Mouse (Mus musculus): ENCODE results near the gene BC048562. TPM values are rescaled to one million over a fixed set of nuclear protein-coding genes. Genes with fewer than 3 reads are reported as not detected.
A peak's percentile ranks its signal among the peaks of the same experiment; 100 is the strongest.

BC048562 gene
- total and polyA plus RNA-seq, 2 experiments from 2014 or later: not detected

DNA sequence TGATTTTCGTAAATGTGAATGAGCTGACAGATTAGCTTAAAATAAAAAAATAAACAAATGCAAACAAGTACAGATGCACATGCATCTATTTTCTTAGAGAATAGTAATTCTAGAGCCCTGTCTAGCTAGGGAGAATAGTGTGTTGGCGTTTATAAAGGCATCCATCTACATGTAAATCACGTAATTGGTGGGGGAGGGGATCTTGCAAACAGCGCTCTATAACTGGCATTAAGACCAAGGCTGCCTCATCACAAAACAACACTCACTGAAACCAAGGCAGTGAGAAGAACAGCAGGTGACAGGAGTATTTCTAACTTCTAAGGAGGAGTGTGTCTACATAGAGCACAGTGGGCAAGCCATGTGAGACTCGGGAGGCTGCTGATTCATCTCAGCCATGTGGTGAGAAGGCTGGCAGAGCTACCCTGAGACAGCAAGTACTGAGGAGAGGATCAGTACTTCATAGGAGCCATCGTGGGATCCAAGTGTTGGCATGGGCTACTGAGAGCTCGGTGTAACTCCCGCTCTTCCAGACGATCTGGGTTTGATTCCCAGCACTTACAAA is 24.8 kb upstream of the BC048562 start:
- H3K27me3 ChIP-seq (ENCODE audit: insufficient read depth, low read length): no peaks in the 10 kb centered on the region
- no peak for ATAC-seq (ENCODE audit: low FRiP score)
- TF ChIP-seq CTCF (IDR thresholded peaks at IDR 0.05): no peak
- no peak overlapping the region for H3K27ac ChIP-seq (ENCODE audit: low read depth, low read length)
- no peak overlapping the region for H3K4me3 ChIP-seq (ENCODE audit: low read depth, low read length)
- H3K36me3 ChIP-seq (ENCODE audit: insufficient read depth, low read length): no peaks in the 10 kb centered on the region
- WGBS: 70% methylated on average over 9 of the region's 9 CpGs
- DNase-seq (ENCODE audit: low spot score): no peak
- H3K9ac ChIP-seq (replicated peaks; ENCODE audit: low read length, poor library complexity, severe bottlenecking): no peak overlapping the region
- H3K4me2 ChIP-seq (ENCODE audit: low read depth, low read length, poor library complexity, severe bottlenecking): no peak overlapping the region
- H3K9me3 ChIP-seq (ENCODE audit: low read length): no peaks in the 10 kb centered on the region
- no peaks in the 10 kb centered on the region for H3K4me1 ChIP-seq (ENCODE audit: insufficient read depth, low read length)

DNA sequence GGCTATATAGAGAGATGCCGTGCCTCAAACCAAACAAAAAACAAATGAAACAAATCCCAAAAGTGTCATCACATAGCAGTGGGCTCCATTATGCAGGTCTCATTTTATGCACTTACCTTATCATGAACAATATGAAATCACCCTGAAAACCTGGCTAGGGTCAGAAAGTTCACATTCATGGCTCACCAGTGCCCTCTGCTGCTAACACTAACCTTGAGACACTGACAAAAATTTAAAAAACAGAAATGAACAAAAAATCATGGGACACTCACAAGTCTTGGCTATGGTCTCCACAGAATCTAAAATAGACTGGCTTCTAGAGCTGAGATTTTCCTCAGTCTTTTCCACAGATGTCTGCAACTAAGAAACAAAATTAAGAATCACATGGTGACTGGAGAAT is 24.1 kb upstream of the BC048562 start:
- TF ChIP-seq CTCF (IDR thresholded peaks at IDR 0.05): peak; percentile 57
- H3K4me3 ChIP-seq (ENCODE audit: low read depth, low read length): no peak overlapping the region

DNA sequence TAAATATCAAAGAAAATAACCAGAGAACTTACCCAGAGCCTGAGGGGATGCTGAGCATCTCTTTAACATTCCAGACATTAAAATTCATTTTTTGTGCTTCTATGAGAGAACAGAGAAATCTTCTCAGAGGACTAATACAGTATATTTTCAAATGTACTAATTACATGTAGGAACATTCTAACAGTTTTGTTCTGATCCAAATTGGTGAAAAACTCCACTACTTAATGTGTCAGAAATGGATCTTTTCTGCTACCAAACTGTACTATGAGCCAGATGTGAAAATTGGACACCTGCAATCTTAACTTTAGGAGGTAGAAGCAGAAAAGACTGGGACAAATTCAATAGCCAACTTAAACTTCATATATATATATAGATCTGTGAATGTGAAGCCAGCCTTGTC is 7.9 kb upstream of the BC048562 start, which contains the start of gene Ccdc36:
Gene Ccdc36 (minus strand): TSS at position 101 of the 400 bp plus-strand sequence.
- no peak for TF ChIP-seq CTCF (IDR thresholded peaks at IDR 0.05)
- ATAC-seq (ENCODE audit: low FRiP score) (no peak), DNase-seq (ENCODE audit: low spot score) (no peak)
- no peaks in the 10 kb centered on the region for H3K27me3 ChIP-seq (ENCODE audit: insufficient read depth, low read length)
- H3K4me2 ChIP-seq (ENCODE audit: low read depth, low read length, poor library complexity, severe bottlenecking): no peak within 1 kb of the TSS
- no peak within 1 kb of the TSS for H3K4me3 ChIP-seq (ENCODE audit: low read depth, low read length)
- H3K9ac ChIP-seq (replicated peaks; ENCODE audit: low read length, poor library complexity, severe bottlenecking): no peak within 1 kb of the TSS
- no peak within 1 kb of the TSS for H3K27ac ChIP-seq (ENCODE audit: low read depth, low read length)
- no peaks in the 10 kb centered on the region for H3K9me3 ChIP-seq (ENCODE audit: low read length)
- no peaks in the 10 kb centered on the region for H3K4me1 ChIP-seq (ENCODE audit: insufficient read depth, low read length)
- no peaks in the 10 kb centered on the region for H3K36me3 ChIP-seq (ENCODE audit: insufficient read depth, low read length)

More for the DNA sequence above, 24.1 kb upstream of the BC048562 start:
- Histone ChIP-seq H3K36me3 (ENCODE audit: insufficient read depth, low read length) (no peaks in the 10 kb centered on the region), H3K9ac (replicated peaks; ENCODE audit: low read length, poor library complexity, severe bottlenecking) (no peak overlapping the region), H3K27ac (ENCODE audit: low read depth, low read length) (no peak overlapping the region), H3K4me2 (ENCODE audit: low read depth, low read length, poor library complexity, severe bottlenecking) (no peak overlapping the region), H3K27me3 (ENCODE audit: insufficient read depth, low read length) (no peaks in the 10 kb centered on the region), H3K9me3 (ENCODE audit: low read length) (no peaks in the 10 kb centered on the region), H3K4me1 (ENCODE audit: insufficient read depth, low read length) (no peaks in the 10 kb centered on the region)
- 90% methylated on average over 1 of the region's 1 CpGs for WGBS
- no peak for DNase-seq (ENCODE audit: low spot score)
- ATAC-seq (ENCODE audit: low FRiP score): no peak

DNA sequence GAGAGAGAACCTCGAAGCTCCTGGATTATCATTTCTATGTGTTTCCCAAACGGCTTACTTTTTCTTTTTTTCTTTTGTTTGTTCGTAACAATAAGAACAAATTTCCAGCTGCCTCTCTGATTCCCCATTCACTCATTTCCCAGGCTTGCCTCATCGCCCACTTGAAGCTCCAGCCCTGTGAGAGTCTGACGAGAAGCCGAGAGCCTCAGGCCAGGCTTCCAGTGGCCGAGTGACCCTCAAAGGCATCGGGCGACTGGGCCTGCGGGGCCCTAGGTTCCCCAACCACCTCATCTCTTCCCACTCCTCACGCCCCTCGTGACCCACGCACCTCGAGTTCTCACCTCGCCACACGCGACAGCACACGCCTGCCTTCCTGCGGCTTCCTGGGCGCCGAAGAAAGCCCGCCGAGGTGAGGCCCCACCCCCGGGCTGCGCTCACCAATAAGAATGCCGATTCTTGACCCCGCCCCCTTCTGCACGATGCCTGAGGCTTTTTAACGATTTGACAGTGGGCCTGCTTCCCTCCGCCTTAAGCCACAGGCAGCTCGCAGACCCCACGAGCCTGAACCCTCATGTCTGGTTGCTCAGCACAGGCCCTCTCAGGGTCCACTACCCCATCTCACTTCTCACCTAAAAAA is 4.7 kb upstream of the BC048562 start:
- Histone ChIP-seq H3K36me3 (ENCODE audit: insufficient read depth, low read length) (no peaks in the 10 kb centered on the region), H3K9me3 (ENCODE audit: low read length) (no peaks in the 10 kb centered on the region), H3K4me3 (ENCODE audit: low read depth, low read length) (peak overlapping the region; percentile 17; the same call in 1 of the 2 replicates), H3K27ac (ENCODE audit: low read depth, low read length) (no peak overlapping the region), H3K27me3 (ENCODE audit: insufficient read depth, low read length) (no peaks in the 10 kb centered on the region), H3K4me1 (ENCODE audit: insufficient read depth, low read length) (no peaks in the 10 kb centered on the region), H3K9ac (replicated peaks; ENCODE audit: low read length, poor library complexity, severe bottlenecking) (no peak overlapping the region), H3K4me2 (ENCODE audit: low read depth, low read length, poor library complexity, severe bottlenecking) (peak overlapping the region; percentile 30; the same call in 1 of the 2 replicates)
- WGBS: 48% methylated on average over 28 of the region's 32 CpGs
- no peak for ATAC-seq (ENCODE audit: low FRiP score)
- DNase-seq (ENCODE audit: low spot score): peak; percentile 51
- TF ChIP-seq CTCF (IDR thresholded peaks at IDR 0.05): no peak

DNA sequence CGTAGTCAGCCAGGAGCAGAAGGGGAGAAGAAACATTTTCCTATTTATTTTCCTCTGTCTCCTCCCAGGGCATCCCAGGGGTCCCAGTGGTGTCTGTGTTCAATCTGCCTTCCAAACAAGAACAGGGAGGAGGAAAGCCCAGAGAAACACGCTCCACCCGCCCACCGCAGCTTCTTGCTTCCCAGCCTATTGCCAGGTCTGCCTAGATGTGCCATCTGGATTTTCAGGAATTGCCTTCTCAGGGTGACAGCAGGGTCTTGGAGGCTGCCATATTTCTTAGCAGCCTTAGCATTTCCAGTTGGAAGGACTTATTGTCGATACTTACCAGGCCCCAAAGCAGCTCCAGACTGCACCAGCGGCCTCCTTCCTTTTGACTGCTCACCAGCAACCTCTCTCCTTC is 2.9 kb downstream of the BC048562 start:
- no peak for ATAC-seq (ENCODE audit: low FRiP score)
- DNase-seq (ENCODE audit: low spot score): peak; percentile 54
- 91% methylated on average over 6 of the region's 6 CpGs for WGBS

DNA sequence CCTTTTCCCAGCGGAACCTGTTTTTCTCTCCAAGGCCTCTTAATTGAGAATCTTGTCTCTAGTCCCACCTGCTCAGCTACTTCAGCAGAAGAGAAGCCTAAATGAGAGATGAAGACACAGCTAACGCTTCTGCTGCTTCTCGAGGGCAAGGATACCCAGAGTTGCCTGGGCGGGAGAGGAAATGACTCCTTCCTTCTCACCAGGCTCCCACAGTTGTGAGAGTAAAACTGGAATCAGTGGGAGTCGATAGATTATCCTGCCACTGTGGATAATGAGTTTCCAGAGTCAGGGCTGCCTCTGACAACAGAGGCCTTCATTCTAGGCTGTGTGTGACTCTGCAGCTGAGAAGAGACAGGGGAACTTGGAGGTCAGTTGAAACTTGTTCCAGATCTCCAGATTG is 4.2 kb downstream of the BC048562 start:
- ATAC-seq (ENCODE audit: low FRiP score) (no peak), DNase-seq (ENCODE audit: low spot score) (no peak)
- TF ChIP-seq CTCF (IDR thresholded peaks at IDR 0.05): no peak
- Histone ChIP-seq H3K4me2 (ENCODE audit: low read depth, low read length, poor library complexity, severe bottlenecking) (no peak overlapping the region), H3K27me3 (ENCODE audit: insufficient read depth, low read length) (no peaks in the 10 kb centered on the region), H3K4me3 (ENCODE audit: low read depth, low read length) (no peak overlapping the region), H3K9ac (replicated peaks; ENCODE audit: low read length, poor library complexity, severe bottlenecking) (no peak overlapping the region), H3K9me3 (ENCODE audit: low read length) (no peaks in the 10 kb centered on the region), H3K4me1 (ENCODE audit: insufficient read depth, low read length) (no peaks in the 10 kb centered on the region), H3K27ac (ENCODE audit: low read depth, low read length) (no peak overlapping the region), H3K36me3 (ENCODE audit: insufficient read depth, low read length) (no peaks in the 10 kb centered on the region)
- WGBS: 60% methylated on average over 5 of the region's 5 CpGs

More for the DNA sequence above, 2.9 kb downstream of the BC048562 start:
- Histone ChIP-seq H3K4me1 (ENCODE audit: insufficient read depth, low read length) (no peaks in the 10 kb centered on the region), H3K4me3 (ENCODE audit: low read depth, low read length) (no peak overlapping the region), H3K27ac (ENCODE audit: low read depth, low read length) (no peak overlapping the region), H3K9ac (replicated peaks; ENCODE audit: low read length, poor library complexity, severe bottlenecking) (no peak overlapping the region), H3K36me3 (ENCODE audit: insufficient read depth, low read length) (no peaks in the 10 kb centered on the region), H3K4me2 (ENCODE audit: low read depth, low read length, poor library complexity, severe bottlenecking) (no peak overlapping the region), H3K27me3 (ENCODE audit: insufficient read depth, low read length) (no peaks in the 10 kb centered on the region), H3K9me3 (ENCODE audit: low read length) (no peaks in the 10 kb centered on the region)
- no peak for TF ChIP-seq CTCF (IDR thresholded peaks at IDR 0.05)
